7 mouse cellular contexts compared by ENCODE assay signal in the genomic region with DNA sequence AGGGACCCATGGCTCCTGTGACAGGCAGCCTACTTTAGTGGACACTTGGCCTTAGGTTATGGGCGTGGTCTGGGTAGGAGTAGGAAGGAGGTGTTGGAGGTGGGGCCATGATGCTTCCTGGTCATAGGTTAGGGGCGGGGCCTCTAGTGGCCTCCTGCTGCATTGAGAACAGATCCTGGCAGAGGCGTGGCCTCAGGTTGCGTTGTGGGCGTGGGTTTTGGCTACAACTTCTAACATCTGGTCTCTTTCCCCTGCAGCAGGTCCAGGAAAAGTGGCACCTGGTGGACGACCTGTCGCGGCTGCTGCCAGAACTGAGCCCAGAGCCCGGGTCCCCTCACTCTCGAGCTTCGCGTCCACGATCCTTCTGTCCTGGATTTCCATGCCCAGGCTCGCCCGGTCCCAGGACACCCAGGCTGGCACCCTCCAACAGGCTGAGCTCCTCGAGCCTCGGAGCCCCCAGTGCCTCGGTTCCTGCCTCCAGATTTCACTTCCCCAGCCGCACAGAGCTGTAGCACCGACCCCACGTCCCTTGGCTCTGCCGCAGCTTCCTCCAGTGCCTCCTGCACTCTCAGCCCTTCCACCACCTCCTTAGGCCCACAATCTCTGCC. TPM values are rescaled to one million over a fixed set of nuclear protein-coding genes. Genes with fewer than 3 reads are reported as not detected.
A peak's percentile ranks its signal among the peaks of the same experiment; 100 is the strongest.
DNase-seq lines count a peak whose midpoint lies in the region; ATAC-seq lines count a peak whose summit lies in the region.

No protein-coding gene starts in this region.

- peak; percentile 80 for DNase-seq in 3134 (ENCODE audit: extremely low read depth, insufficient read length, low spot score)
- DNase-seq in CD4-positive helper T cell, adult 2 months (ENCODE audit: low read depth, low spot score): peak; percentile 56
- peak; percentile 97 for DNase-seq in large intestine, adult 2 months (ENCODE audit: low read depth, low spot score)
- peak; percentile 72 for DNase-seq in thymus, postnatal 4 days
- no peak for DNase-seq in layer of hippocampus, adult 11-12 months (ENCODE audit: low spot score)

- peak; percentile 90 for ATAC-seq in erythroid progenitor cell, adult 5-6 weeks (replicated peaks; ENCODE audit: low FRiP score, poor library complexity, severe bottlenecking)
- peak; percentile 72 for ATAC-seq in megakaryocyte-erythroid progenitor cell, adult 5-6 weeks (replicated peaks; ENCODE audit: low FRiP score, low TSS enrichment, poor library complexity, severe bottlenecking)

- 6% methylated on average over 22 of the region's 22 CpGs for WGBS in large intestine, adult 2 months

RNA-seq across cellular contexts. Expression of gene 6030468B19Rik, which starts 5.1 kb away (rescaled TPM):
- total RNA-seq in erythroid progenitor cell, adult 5-6 weeks (2015; ENCODE audit: low replicate concordance): 82.6 and 84.3 TPM in 2 replicates
- total RNA-seq in erythroid progenitor cell, adult 5-6 weeks (2017; ENCODE audit: low replicate concordance): 23.8 and 25.8 TPM in 2 replicates
- polyA plus RNA-seq in large intestine, adult 2 months (2012; rRNA removed): 0.40 and 0.41 TPM in 2 replicates
- total RNA-seq in megakaryocyte-erythroid progenitor cell, adult 5-6 weeks (2014; fragmentation: Nextera tagmentation): 5.8 and 6.8 TPM in 2 replicates
- total RNA-seq in megakaryocyte-erythroid progenitor cell, adult 5-6 weeks (2017): 1.8 and 4.2 TPM in 2 replicates

RNA-seq across cellular contexts. Expression of gene Tmc6, which starts 10.4 kb away (rescaled TPM):
- total RNA-seq in erythroid progenitor cell, adult 5-6 weeks (2015; ENCODE audit: low replicate concordance): 478 and 628 TPM in 2 replicates
- 151 and 353 TPM in 2 replicates for total RNA-seq in erythroid progenitor cell, adult 5-6 weeks (2017; ENCODE audit: low replicate concordance)
- polyA plus RNA-seq in large intestine, adult 2 months (2012; rRNA removed): 66.3 and 76.5 TPM in 2 replicates
- 101 and 172 TPM in 2 replicates for total RNA-seq in megakaryocyte-erythroid progenitor cell, adult 5-6 weeks (2014; fragmentation: Nextera tagmentation)
- total RNA-seq in megakaryocyte-erythroid progenitor cell, adult 5-6 weeks (2017): 13.6 and 39.7 TPM in 2 replicates

RNA-seq across cellular contexts. Expression of gene Tmc8, which starts 10.5 kb away (rescaled TPM):
- 107 and 113 TPM in 2 replicates for total RNA-seq in erythroid progenitor cell, adult 5-6 weeks (2015; ENCODE audit: low replicate concordance)
- total RNA-seq in erythroid progenitor cell, adult 5-6 weeks (2017; ENCODE audit: low replicate concordance): 60.6 and 72.4 TPM in 2 replicates
- 25.5 and 33.4 TPM in 2 replicates for polyA plus RNA-seq in large intestine, adult 2 months (2012; rRNA removed)
- 16.2 and 38.2 TPM in 2 replicates for total RNA-seq in megakaryocyte-erythroid progenitor cell, adult 5-6 weeks (2014; fragmentation: Nextera tagmentation)
- 7.3 and 11.3 TPM in 2 replicates for total RNA-seq in megakaryocyte-erythroid progenitor cell, adult 5-6 weeks (2017)

RNA-seq across cellular contexts. Expression of gene Gm20708, which starts 17.1 kb away (rescaled TPM):
- total RNA-seq in erythroid progenitor cell, adult 5-6 weeks (2015; ENCODE audit: low replicate concordance): 72.1 and 80.7 TPM in 2 replicates
- 3.4 and 18.5 TPM in 2 replicates for total RNA-seq in erythroid progenitor cell, adult 5-6 weeks (2017; ENCODE audit: low replicate concordance)
- not detected in 2 replicates for polyA plus RNA-seq in large intestine, adult 2 months (2012; rRNA removed)
- 0.45 and 7.0 TPM in 2 replicates for total RNA-seq in megakaryocyte-erythroid progenitor cell, adult 5-6 weeks (2014; fragmentation: Nextera tagmentation)
- 3.5 TPM in 1 of 2 replicates, not detected in the other for total RNA-seq in megakaryocyte-erythroid progenitor cell, adult 5-6 weeks (2017)

RNA-seq across cellular contexts. Expression of gene Syngr2, which starts 17.1 kb away (rescaled TPM):
- total RNA-seq in erythroid progenitor cell, adult 5-6 weeks (2015; ENCODE audit: low replicate concordance): 65.4 and 86.5 TPM in 2 replicates
- 35.0 and 41.8 TPM in 2 replicates for total RNA-seq in erythroid progenitor cell, adult 5-6 weeks (2017; ENCODE audit: low replicate concordance)
- polyA plus RNA-seq in large intestine, adult 2 months (2012; rRNA removed): 317 and 353 TPM in 2 replicates
- 166 and 173 TPM in 2 replicates for total RNA-seq in megakaryocyte-erythroid progenitor cell, adult 5-6 weeks (2014; fragmentation: Nextera tagmentation)
- total RNA-seq in megakaryocyte-erythroid progenitor cell, adult 5-6 weeks (2017): 83.2 and 116 TPM in 2 replicates
